Mouse (Mus musculus) hindbrain, postnatal 0 days (tissue): ENCODE measurements at regions not wholly inside any gene's neighbourhood (a gene's known extent, or its start where the extent isn't known, plus 50 kb on each side); places are given as distances from the start of the nearest gene placed in this dataset.

ENCODE experiments used
- ATAC-seq: fragments of 200-750 bp; cut with Nextera tagmentation; 2 replicates; pipeline ENCODE4 v1.8.0; 2017; ENCODE audit warnings: mild to moderate bottlenecking, moderate TSS enrichment, moderate library complexity
- DNase-seq: peaks from one replicate; pipeline ENCODE4 v3.0.0-alpha.2; 2015; ENCODE audit warnings: low spot score
- H3K27ac ChIP-seq: fragments of 300-500 bp; sonication (generic); 2 replicates; pipeline ENCODE4 v1.5.1; 2014; ENCODE audit warnings: mild to moderate bottlenecking
- H3K27me3 ChIP-seq: fragments of 300-500 bp; sonication (generic); 2 replicates; pipeline ENCODE4 v1.6.1; 2014; ENCODE audit warnings: low read length, mixed read lengths; ENCODE audit not compliant: insufficient read depth
- H3K36me3 ChIP-seq: fragments of 300-500 bp; sonication (generic); 2 replicates; pipeline ENCODE4 v1.6.1; 2014; ENCODE audit warnings: low read length, mixed read lengths; ENCODE audit not compliant: insufficient read depth
- H3K4me1 ChIP-seq: fragments of 300-500 bp; sonication (generic); 2 replicates; pipeline ENCODE4 v1.6.1; 2014; ENCODE audit warnings: antibody characterized with exemption, low read length, mixed read lengths; ENCODE audit not compliant: insufficient read depth
- H3K4me2 ChIP-seq: fragments of 300-500 bp; sonication (generic); 2 replicates; pipeline ENCODE4 v1.6.1; 2014; ENCODE audit warnings: low read depth, mild to moderate bottlenecking, low read length, moderate library complexity, mixed read lengths
- H3K4me3 ChIP-seq: fragments of 300-500 bp; sonication (generic); 2 replicates; pipeline ENCODE4 v1.5.1; 2014; ENCODE audit warnings: low read length
- H3K9ac ChIP-seq: fragments of 300-500 bp; sonication (generic); replicated peaks from 2 replicates; pipeline ENCODE4 v1.6.1; 2014; ENCODE audit warnings: mild to moderate bottlenecking, low read length, moderate library complexity, mixed read lengths
- H3K9me3 ChIP-seq: fragments of 300-500 bp; sonication (generic); 2 replicates; pipeline ENCODE4 v1.6.1; 2016; ENCODE audit warnings: low read length, mixed read lengths
- CTCF ChIP-seq: IDR thresholded peaks from 2 replicates; pipeline ENCODE4 v1.5.1; 2016; ENCODE audit warnings: antibody characterized with exemption, control low read depth, low read depth
- WGBS: fragments of 180-500 bp; shearing (Covaris S2); extraction: QIAGEN DNeasy Blood & Tissue Kit; methylation state at CpG from one replicate; pipeline ENCODE4 v1.1.7; 2014; 5-methylcytosine and 5-hydroxymethylcytosine counted together

DNA sequence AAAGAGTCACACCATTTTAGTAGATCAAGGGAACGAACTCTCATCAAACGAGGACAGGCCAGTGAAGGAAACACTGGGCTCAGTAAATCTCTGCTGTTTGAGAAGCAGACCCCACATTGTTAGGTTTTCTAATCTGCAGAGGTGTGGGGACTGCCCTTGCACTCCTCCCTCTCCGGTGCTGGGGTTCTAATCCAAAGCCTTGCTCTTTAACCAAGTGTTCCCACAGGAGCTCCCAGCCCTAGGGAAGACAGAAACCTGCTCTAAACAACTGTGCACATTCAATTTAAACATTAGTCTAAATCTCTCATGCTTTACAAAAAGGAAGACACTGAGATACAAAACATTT lies 108.1 kb upstream of the Acvr2a start:
- 47% methylated on average over 3 of the region's 3 CpGs for WGBS
- ATAC-seq (no peak), DNase-seq (no peak)
- no peak for TF ChIP-seq CTCF
- H3K27ac ChIP-seq = no peak overlapping the region
- no peaks in the 10 kb centered on the region for H3K36me3 ChIP-seq
- H3K9ac ChIP-seq = no peak overlapping the region
- H3K27me3 ChIP-seq = no peaks in the 10 kb centered on the region
- H3K9me3 ChIP-seq = no peaks in the 10 kb centered on the region
- no peak overlapping the region for H3K4me2 ChIP-seq
- H3K4me1 ChIP-seq = no peaks in the 10 kb centered on the region
- H3K4me3 ChIP-seq = no peak overlapping the region

DNA sequence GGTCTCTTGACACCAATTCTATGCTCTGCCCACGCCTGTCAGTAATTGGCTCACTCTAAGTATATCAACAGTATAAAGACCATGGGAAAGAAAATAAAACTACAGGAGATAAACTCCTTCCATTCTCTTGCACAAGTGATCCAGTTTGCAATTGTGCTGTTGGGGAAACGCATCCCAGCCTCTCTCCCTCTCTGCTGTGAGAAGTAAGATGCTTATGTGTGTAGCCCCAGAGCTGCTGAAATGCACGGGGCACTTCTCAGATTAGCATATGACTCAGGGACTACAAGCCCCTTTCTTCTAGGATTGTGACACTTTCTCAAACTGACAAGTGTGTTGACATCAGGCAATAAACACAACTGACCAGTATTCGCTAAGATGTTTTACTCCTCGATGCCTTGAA lies 107.7 kb upstream of the Acvr2a start:
- Histone ChIP-seq H3K9ac (no peak overlapping the region), H3K27me3 (no peaks in the 10 kb centered on the region), H3K4me1 (no peaks in the 10 kb centered on the region), H3K9me3 (no peaks in the 10 kb centered on the region), H3K4me2 (no peak overlapping the region), H3K4me3 (no peak overlapping the region), H3K27ac (no peak overlapping the region), H3K36me3 (no peaks in the 10 kb centered on the region)
- no peak for TF ChIP-seq CTCF
- WGBS = 39% methylated on average over 5 of the region's 5 CpGs
- DNase-seq = no peak
- no peak for ATAC-seq

DNA sequence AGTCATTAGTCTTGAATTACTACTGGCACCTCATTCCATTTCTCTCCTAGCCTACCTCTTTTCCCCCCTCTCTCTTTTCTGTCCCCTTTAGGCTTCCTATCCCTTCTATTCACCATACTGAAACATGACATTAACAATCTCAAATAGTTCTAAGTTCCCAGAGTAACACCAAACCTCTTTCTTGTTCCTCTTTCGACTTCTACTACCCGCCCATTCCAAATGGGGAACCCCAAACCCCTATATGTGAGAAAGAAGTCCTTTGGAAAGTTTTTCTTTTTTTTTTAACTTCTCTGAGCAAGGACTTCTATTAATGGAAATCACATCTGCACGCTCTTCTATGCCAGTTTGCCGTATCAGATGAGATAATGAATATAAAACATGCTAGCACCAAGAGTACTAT lies 97.7 kb upstream of the Acvr2a start:
- Histone ChIP-seq H3K27ac (no peak overlapping the region), H3K9me3 (no peaks in the 10 kb centered on the region), H3K4me2 (no peak overlapping the region), H3K27me3 (no peaks in the 10 kb centered on the region), H3K36me3 (no peaks in the 10 kb centered on the region), H3K4me1 (no peaks in the 10 kb centered on the region), H3K9ac (no peak overlapping the region), H3K4me3 (no peak overlapping the region)
- 89% methylated on average over 4 of the region's 4 CpGs for WGBS
- ATAC-seq (no peak), DNase-seq (no peak)
- no peak for TF ChIP-seq CTCF

DNA sequence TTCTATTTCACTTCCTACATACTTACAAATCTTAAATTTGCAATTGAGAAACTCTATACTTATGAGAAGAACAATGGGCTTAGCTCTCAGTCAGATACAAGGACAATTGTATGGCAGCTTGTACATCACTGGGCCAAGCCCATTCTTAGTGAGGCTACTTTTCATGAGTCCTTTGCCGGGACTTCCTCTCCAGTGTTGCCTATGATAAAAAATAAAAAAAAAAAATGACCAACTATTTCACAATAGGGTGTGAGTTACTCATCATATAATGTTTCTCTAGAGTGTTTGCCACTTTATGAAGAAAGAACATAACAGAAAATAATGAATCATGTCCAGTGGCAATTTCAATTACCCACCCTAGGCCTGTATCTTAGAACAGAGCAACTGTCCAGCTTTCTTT lies 96.1 kb upstream of the Acvr2a start:
- no peak for TF ChIP-seq CTCF
- 79% methylated on average over 1 of the region's 1 CpGs for WGBS
- ATAC-seq = no peak

DNA sequence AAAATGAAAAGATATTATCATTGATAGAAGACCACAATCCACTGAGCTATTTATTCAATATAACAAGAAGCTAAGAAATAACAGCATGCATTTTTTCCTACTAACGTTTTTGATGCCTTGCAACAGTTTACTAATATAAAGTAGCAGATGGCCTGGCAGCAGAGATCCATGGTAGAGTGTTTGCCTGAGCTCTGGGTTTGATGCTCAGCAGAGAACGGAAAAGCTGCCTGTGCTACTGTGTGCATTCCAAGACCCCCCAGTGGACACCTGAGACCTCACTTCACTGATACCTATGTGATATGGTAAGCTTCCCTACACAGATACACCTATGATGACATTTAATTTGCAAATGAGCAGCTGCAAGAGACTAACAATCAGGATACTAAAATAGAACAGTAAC lies 95.6 kb upstream of the Acvr2a start:
- H3K27ac ChIP-seq = no peak overlapping the region
- 59% methylated on average over 2 of the region's 2 CpGs for WGBS

More for the DNA sequence above, 96.1 kb upstream of the Acvr2a start:
- H3K4me2 ChIP-seq = no peak overlapping the region
- H3K4me3 ChIP-seq = no peak overlapping the region
- DNase-seq = no peak
- no peaks in the 10 kb centered on the region for H3K9me3 ChIP-seq
- H3K27me3 ChIP-seq = no peaks in the 10 kb centered on the region
- no peak overlapping the region for H3K9ac ChIP-seq
- H3K36me3 ChIP-seq = no peaks in the 10 kb centered on the region
- H3K4me1 ChIP-seq = no peaks in the 10 kb centered on the region
- no peak overlapping the region for H3K27ac ChIP-seq

DNA sequence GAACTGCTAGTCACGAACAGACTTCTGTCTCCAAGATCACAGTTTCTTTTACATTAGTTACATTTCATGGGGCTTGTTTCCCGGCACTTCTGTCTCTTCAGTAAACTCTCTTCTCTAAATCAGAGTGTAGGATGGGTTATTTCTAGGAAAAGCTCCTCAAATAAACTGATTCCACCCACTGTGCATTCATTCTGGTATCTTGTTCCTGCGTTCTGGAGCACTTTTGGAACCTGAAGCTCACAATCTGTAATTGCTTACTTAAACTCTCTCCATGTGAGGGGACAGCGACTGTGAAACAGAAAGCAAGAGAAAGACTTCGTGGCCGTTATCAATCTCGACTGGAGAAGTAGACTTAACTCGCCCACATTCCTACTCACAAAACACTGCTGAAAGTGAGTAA lies 83.1 kb upstream of the Acvr2a start:
- no peak overlapping the region for H3K27ac ChIP-seq
- 66% methylated on average over 8 of the region's 8 CpGs for WGBS
- no peak for TF ChIP-seq CTCF
- no peak overlapping the region for H3K9ac ChIP-seq
- no peaks in the 10 kb centered on the region for H3K27me3 ChIP-seq
- H3K4me3 ChIP-seq = no peak overlapping the region
- DNase-seq = no peak
- no peaks in the 10 kb centered on the region for H3K9me3 ChIP-seq
- H3K36me3 ChIP-seq = no peaks in the 10 kb centered on the region
- H3K4me2 ChIP-seq = no peak overlapping the region
- H3K4me1 ChIP-seq = no peaks in the 10 kb centered on the region
- no peak for ATAC-seq

More for the DNA sequence above, 95.6 kb upstream of the Acvr2a start:
- no peak overlapping the region for H3K4me2 ChIP-seq
- no peak for TF ChIP-seq CTCF
- no peaks in the 10 kb centered on the region for H3K4me1 ChIP-seq
- no peak overlapping the region for H3K4me3 ChIP-seq
- DNase-seq = no peak
- no peak for ATAC-seq
- H3K9me3 ChIP-seq = no peaks in the 10 kb centered on the region
- H3K27me3 ChIP-seq = no peaks in the 10 kb centered on the region
- H3K36me3 ChIP-seq = no peaks in the 10 kb centered on the region
- H3K9ac ChIP-seq = no peak overlapping the region

DNA sequence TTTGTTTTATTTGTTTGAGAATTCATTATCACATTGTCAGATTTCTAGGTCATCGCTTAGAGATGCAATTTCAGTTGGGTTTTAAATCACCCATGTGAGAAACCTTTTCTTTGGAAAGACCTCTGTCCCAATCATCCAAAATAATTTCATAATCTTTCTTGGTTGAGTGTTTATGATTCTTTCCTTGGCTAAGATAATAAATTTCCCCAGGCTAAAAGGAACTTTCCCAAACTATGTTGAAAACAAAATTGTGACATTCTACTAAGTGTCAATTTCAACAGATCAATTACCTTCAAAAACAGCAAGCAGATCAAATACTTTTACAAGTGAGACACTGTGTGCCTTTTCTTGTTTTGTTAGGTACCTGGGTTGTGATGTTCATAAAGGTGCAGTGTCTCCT lies 80.0 kb upstream of the Acvr2a start:
- WGBS = 94% methylated on average over 1 of the region's 1 CpGs
- Histone ChIP-seq H3K27ac (no peak overlapping the region), H3K9me3 (no peaks in the 10 kb centered on the region), H3K4me3 (no peak overlapping the region), H3K9ac (no peak overlapping the region), H3K27me3 (no peaks in the 10 kb centered on the region), H3K36me3 (no peaks in the 10 kb centered on the region), H3K4me2 (no peak overlapping the region), H3K4me1 (no peaks in the 10 kb centered on the region)
- no peak for TF ChIP-seq CTCF
- DNase-seq = no peak
- no peak for ATAC-seq
